Mouse (Mus musculus): ENCODE measurements at regions not wholly inside any gene's neighbourhood (a gene's known extent, or its start where the extent isn't known, plus 50 kb on each side); places are given as distances from the start of the nearest gene placed in this dataset.

DNA sequence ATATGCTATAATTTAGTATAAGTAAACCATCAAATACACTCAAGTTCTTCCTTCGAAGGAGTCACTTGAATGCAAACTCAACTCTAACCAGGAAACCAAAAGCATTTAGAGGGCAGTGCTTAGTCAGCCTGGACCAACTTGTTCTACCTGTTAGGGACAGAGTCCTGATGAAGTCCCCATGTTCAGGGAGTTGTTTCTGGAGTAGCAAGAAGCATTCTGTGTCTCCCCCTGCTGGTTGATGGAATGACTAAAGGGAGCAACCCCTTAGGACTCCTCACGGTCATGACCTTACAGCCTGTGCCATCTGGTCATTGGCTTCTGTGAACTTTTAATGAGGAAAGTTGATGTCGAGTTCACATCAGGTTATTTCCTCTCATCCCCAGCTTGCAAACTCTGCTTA lies 349.6 kb upstream of the Satb1 start:
- Histone ChIP-seq H3K27ac (no peak overlapping the region), H3K4me3 (no peak overlapping the region), H3K4me2 (no peak overlapping the region), H3K27me3 (replicated peaks) (no peaks in the 10 kb centered on the region), H3K36me3 (replicated peaks) (no peaks in the 10 kb centered on the region), H3K9ac (no peak overlapping the region), H3K9me3 (no peaks in the 10 kb centered on the region), H3K4me1 (no peaks in the 10 kb centered on the region)
- ATAC-seq (replicated peaks) = no peak
- WGBS = 45% methylated on average over 3 of the region's 3 CpGs

DNA sequence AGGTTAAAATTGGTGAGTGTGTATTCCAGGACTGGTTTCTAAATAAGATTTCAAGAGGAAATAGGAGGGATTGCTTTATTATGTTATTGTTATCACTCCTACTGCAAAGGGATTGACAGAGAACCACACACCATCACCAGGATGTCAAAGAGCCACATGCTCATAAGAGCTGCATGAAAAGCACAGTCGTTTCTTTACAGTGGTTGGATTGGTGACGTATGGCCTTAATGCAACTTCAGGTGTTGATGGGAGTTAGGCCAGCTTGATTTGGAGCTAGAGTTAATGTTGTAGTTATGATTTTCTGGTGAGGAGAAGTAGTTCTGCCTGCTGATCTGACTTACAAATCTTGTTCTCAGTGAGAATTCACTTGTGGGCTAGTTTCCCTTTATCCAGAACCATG lies 344.9 kb upstream of the Satb1 start:
- 89% methylated on average over 2 of the region's 2 CpGs for WGBS
- ATAC-seq (replicated peaks) = no peak

DNA sequence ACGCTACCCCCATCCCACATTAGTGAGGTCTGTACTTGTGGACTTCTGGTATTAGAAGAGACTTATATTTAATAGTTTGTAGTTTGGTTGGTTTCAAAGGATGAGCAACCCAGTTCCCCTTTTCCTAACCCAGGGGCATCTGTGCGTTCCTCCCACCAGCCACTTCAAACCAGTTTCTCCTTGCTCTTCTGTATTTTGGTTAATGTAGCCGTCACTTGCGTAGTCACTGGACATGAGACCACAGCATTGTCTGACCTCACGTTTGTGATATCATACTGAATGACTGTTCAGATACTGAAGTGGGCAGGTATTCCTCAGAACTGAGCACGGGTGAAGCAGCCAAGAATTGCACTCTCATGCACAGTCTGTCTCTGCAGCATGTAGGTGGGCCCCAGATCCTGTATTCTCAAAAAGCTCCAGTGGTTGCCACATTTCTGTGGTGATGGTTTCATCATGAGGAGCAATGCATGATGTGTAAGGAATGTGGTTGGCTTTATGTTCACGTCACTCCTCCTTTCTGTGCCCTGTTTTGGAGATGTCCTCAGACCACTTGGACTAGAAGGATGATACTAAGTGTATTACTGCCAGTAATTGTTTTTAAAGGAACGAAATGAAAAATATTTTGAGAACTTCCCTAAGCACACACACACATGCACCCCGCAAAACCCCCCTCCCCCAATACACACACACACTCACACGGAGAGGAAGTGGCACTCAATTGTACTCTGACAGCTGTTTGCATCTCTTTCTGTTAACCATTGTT lies 335.2 kb upstream of the Satb1 start:
- no peaks in the 10 kb centered on the region for H3K4me1 ChIP-seq
- no peaks in the 10 kb centered on the region for H3K36me3 ChIP-seq (replicated peaks)
- H3K4me2 ChIP-seq = no peak overlapping the region
- WGBS = 91% methylated on average over 10 of the region's 10 CpGs
- H3K9me3 ChIP-seq = no peaks in the 10 kb centered on the region
- no peak overlapping the region for H3K9ac ChIP-seq
- no peak overlapping the region for H3K4me3 ChIP-seq
- H3K27ac ChIP-seq = no peak overlapping the region
- no peaks in the 10 kb centered on the region for H3K27me3 ChIP-seq (replicated peaks)
- no peak for ATAC-seq (replicated peaks)

More for the DNA sequence above, 344.9 kb upstream of the Satb1 start:
- no peak overlapping the region for H3K4me3 ChIP-seq
- H3K36me3 ChIP-seq (replicated peaks) = no peaks in the 10 kb centered on the region
- no peak overlapping the region for H3K27ac ChIP-seq
- H3K9me3 ChIP-seq = no peaks in the 10 kb centered on the region
- no peaks in the 10 kb centered on the region for H3K4me1 ChIP-seq
- H3K9ac ChIP-seq = no peak overlapping the region
- no peak overlapping the region for H3K4me2 ChIP-seq
- H3K27me3 ChIP-seq (replicated peaks) = no peaks in the 10 kb centered on the region

DNA sequence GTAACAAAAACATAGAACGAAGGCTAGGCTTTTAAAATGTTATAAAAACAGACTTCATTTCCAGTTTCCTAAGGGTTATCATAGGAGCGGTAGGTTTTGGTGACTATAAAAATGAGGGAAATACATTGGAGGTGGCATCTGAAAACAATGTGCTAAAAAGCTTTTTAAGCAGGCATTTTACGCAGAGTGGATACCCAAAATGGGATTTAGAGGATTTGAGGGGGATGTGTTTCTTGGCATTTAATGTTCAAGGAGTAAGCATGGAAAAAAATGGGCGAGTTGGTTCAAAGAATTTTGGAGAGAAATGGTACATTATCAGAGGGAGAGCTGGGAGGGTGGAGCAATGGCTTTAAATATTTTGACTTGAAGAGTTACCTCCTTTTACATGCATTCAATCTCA lies 334.6 kb upstream of the Satb1 start:
- no peak overlapping the region for H3K9ac ChIP-seq
- no peak overlapping the region for H3K4me2 ChIP-seq
- H3K36me3 ChIP-seq (replicated peaks) = no peaks in the 10 kb centered on the region
- no peaks in the 10 kb centered on the region for H3K27me3 ChIP-seq (replicated peaks)
- no peak overlapping the region for H3K27ac ChIP-seq
- WGBS = 83% methylated on average over 4 of the region's 4 CpGs
- no peak overlapping the region for H3K4me3 ChIP-seq
- no peaks in the 10 kb centered on the region for H3K9me3 ChIP-seq
- H3K4me1 ChIP-seq = no peaks in the 10 kb centered on the region
- no peak for ATAC-seq (replicated peaks)

DNA sequence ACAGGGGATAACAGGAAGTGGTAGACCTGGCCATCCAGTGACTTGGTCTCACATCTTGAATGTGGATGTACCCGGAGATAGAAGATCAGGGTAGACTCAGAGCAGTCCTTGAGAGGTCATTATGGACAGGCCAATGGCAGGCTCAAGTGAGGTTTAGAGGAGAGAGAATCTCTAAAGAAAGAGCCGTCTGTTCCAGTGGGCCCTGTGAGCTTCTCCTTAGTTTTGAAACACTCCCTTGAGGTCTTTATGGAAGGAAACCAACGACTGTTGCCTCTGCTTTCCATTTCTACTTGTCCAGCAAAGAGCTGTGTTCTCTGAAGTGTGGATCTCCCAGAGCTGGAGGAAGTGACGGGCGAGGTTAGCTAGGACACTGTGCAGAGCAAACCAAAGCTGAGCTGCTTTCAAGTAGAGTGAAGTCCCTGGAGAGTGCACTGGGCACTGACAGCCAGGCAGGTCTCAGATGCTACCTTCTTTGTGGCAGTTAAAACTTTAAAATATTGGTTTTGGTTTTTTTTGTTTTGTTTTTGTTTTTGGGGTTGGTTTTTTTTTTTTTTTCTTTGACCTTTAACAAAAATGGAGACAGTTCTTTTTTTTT lies 332.9 kb upstream of the Satb1 start:
- WGBS = 79% methylated on average over 5 of the region's 5 CpGs
- H3K4me1 ChIP-seq = no peaks in the 10 kb centered on the region
- no peaks in the 10 kb centered on the region for H3K27me3 ChIP-seq (replicated peaks)
- H3K4me3 ChIP-seq = no peak overlapping the region
- no peaks in the 10 kb centered on the region for H3K9me3 ChIP-seq
- no peak overlapping the region for H3K27ac ChIP-seq
- no peak overlapping the region for H3K9ac ChIP-seq
- H3K36me3 ChIP-seq (replicated peaks) = no peaks in the 10 kb centered on the region
- H3K4me2 ChIP-seq = no peak overlapping the region
- no peak for ATAC-seq (replicated peaks)

DNA sequence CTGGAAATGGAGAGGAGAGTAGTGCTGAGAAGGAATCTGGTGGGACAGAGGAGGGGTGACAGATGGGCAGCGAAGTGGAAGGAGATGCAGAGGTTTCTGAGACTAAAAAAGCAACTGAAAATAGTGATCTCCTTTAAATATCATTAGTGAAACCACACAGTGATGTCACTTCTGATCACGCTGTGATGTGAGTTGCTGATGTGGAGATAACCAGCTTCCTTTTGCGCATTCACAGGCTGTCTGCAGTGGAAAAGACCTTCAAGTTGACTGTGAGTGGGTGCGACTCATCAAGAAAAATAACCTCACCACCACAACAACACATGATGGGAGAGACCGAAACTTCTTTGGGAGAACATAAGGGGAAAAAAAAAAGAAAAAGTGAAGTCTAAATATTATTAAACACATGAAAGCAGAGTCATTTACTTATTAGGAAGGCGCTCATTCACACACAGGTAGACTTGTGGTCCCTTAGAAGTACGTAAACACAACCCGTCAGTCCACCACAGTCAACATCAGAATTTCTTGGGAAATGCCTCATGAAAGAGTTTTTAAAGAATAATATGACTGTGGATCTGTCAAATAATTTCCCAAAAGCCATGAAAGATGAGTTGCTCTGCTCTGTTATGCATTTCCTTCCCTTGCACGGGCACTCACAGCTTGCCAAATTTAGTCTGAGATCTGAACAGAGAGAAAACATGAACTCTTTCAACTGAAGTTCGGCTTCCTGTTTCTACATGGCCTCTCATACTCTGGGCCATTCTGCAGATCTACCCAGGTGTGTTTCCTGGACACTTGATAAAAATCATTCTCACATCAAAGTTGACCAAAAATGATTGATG lies 329.7 kb upstream of the Satb1 start:
- Histone ChIP-seq H3K27ac (no peak overlapping the region), H3K9me3 (no peaks in the 10 kb centered on the region), H3K4me2 (no peak overlapping the region), H3K27me3 (replicated peaks) (no peaks in the 10 kb centered on the region), H3K36me3 (replicated peaks) (no peaks in the 10 kb centered on the region), H3K4me1 (no peaks in the 10 kb centered on the region), H3K9ac (no peak overlapping the region), H3K4me3 (no peak overlapping the region)
- 91% methylated on average over 10 of the region's 10 CpGs for WGBS
- ATAC-seq (replicated peaks) = no peak

DNA sequence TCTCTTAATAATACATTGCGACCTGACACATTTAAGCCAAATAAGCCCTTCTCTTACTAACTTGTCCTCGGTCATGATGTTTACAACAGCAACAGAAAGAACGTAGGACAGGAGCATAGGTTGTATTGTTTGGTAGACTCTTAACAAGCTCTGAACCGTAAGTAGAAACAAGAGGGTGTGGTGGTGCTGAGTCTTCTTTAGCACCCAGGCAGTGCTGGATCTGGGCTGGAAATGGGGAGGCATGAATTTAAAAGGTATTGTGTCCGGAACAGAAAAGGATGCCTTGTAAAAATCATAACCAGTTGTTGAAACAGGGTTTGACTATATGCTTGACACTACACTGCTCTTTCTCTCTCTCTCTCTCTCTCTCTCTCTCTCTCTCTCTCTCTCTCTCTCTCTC lies 317.4 kb upstream of the Satb1 start:
- Histone ChIP-seq H3K9me3 (no peaks in the 10 kb centered on the region), H3K4me2 (no peak overlapping the region), H3K27ac (no peak overlapping the region), H3K27me3 (replicated peaks) (no peaks in the 10 kb centered on the region), H3K9ac (no peak overlapping the region), H3K4me1 (no peaks in the 10 kb centered on the region), H3K4me3 (no peak overlapping the region), H3K36me3 (replicated peaks) (no peaks in the 10 kb centered on the region)
- 94% methylated on average over 5 of the region's 5 CpGs for WGBS
- ATAC-seq (replicated peaks) = no peak

DNA sequence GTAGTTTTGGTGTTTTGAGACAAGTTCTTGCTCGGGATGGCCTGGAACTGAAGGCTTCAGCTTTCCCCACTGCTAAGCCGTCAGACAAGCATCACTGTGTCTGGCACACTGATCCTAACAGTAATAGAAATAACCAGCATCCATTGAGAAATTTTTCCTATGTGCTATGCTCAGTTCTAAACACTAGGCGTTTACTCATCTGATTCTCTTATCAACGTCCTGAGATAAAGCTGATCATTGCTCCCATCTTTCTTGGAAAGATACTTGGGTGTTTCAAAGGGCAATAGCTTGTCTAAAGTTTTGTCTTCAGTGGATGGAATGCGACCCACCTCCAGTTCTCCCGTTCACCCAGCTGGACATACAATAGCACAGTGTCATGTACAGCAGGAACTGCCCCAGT lies 316.7 kb upstream of the Satb1 start:
- ATAC-seq (replicated peaks) = no peak
- Histone ChIP-seq H3K27me3 (replicated peaks) (no peaks in the 10 kb centered on the region), H3K4me1 (no peaks in the 10 kb centered on the region), H3K9me3 (no peaks in the 10 kb centered on the region), H3K9ac (no peak overlapping the region), H3K36me3 (replicated peaks) (no peaks in the 10 kb centered on the region), H3K4me3 (no peak overlapping the region), H3K27ac (no peak overlapping the region), H3K4me2 (no peak overlapping the region)
- 90% methylated on average over 6 of the region's 6 CpGs for WGBS

DNA sequence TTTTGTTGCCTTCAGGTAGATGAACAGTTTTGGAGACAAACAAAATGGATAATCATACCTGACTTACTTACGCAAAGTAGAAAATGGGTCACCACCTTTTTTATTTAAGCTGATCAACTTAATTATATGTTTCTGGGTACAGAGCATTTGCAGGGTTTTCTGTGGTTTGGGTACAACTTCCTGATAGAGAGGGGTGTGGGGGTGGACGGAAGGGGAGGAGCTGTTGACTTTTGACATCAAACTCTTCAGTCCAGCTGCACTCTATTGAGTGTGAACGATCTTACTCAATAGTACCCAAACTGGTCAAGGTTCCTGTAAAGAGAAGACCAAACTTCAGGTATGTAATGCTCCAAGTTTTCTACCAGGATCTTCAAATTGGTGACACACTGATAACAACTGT lies 316.0 kb upstream of the Satb1 start:
- Histone ChIP-seq H3K4me3 (no peak overlapping the region), H3K27ac (no peak overlapping the region), H3K4me2 (no peak overlapping the region), H3K36me3 (replicated peaks) (no peaks in the 10 kb centered on the region), H3K9me3 (no peaks in the 10 kb centered on the region), H3K27me3 (replicated peaks) (no peaks in the 10 kb centered on the region), H3K9ac (no peak overlapping the region), H3K4me1 (no peaks in the 10 kb centered on the region)
- ATAC-seq (replicated peaks) = no peak
- WGBS = 91% methylated on average over 3 of the region's 3 CpGs

DNA sequence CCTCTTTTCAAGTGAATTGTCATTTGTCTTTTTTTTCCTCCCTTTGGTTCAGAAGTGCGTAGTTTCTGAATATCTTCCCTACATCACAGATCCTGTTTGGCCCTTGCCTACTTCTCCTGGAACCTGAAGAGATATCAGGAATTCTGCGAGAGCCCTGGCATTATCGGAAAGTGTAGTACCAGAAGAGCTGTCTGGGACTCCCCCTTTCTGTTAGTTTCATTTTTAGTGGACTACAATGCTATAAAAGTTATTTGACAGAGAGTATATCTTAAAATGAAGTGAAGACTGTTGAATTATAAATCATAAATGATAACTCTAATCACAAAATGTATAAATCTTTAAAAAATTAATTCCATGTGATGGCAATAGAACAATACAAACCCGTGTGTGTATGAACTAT lies 270.8 kb upstream of the Satb1 start:
- Histone ChIP-seq H3K27ac (no peak overlapping the region), H3K36me3 (replicated peaks) (no peaks in the 10 kb centered on the region), H3K27me3 (replicated peaks) (no peaks in the 10 kb centered on the region), H3K4me1 (no peaks in the 10 kb centered on the region), H3K4me2 (no peak overlapping the region), H3K9me3 (no peaks in the 10 kb centered on the region), H3K9ac (no peak overlapping the region), H3K4me3 (no peak overlapping the region)
- no peak for ATAC-seq (replicated peaks)
- 90% methylated on average over 4 of the region's 4 CpGs for WGBS

DNA sequence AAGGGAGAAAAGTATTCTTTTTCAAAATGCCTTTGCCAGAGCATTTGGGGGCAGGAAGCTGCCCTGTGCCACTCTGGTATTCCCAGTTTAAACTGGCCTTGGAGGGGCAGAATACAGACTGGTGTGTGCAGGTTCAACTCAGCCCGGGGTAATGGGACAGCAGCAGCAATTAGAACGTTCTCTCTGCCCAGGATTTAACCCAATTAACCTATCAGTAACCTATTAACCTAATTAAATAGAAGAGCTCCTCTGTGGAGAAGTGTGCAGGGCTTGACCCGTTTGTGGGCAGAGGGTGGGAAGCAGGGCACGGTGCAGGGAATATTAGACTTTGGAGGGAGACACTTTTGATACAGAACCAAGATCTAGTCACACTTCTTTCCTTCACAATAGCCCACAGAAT lies 252.7 kb upstream of the Satb1 start:
- 69% methylated on average over 4 of the region's 4 CpGs for WGBS
- no peaks in the 10 kb centered on the region for H3K27me3 ChIP-seq (replicated peaks)
- no peak overlapping the region for H3K4me3 ChIP-seq
- H3K9ac ChIP-seq = no peak overlapping the region
- no peaks in the 10 kb centered on the region for H3K9me3 ChIP-seq
- H3K36me3 ChIP-seq (replicated peaks) = no peaks in the 10 kb centered on the region
- H3K27ac ChIP-seq = no peak overlapping the region
- ATAC-seq (replicated peaks) = no peak
- no peaks in the 10 kb centered on the region for H3K4me1 ChIP-seq
- H3K4me2 ChIP-seq = no peak overlapping the region

DNA sequence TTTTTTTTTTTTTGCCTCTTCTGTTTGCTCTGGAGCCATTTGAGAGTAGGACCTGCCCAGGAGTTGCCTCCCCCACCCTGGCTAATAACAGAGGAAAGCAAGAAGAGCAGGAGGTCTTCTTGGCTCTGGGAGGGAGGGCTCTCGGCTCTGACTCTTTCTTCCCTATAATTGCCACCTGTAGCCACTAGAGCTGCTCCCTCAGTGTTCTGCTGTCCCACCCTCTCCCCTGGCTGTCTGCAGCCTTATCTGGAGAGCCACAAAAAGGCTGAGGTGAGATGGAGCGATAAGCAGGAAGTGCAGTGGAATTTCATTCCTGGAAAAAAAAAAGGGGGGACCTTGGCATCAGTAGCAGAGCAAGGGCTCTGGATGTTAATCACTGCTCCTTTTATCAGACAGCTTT lies 251.4 kb upstream of the Satb1 start:
- H3K4me1 ChIP-seq = no peaks in the 10 kb centered on the region
- H3K9ac ChIP-seq = no peak overlapping the region
- H3K36me3 ChIP-seq (replicated peaks) = no peaks in the 10 kb centered on the region
- no peaks in the 10 kb centered on the region for H3K27me3 ChIP-seq (replicated peaks)
- no peak overlapping the region for H3K4me2 ChIP-seq
- no peak overlapping the region for H3K27ac ChIP-seq
- H3K4me3 ChIP-seq = no peak overlapping the region
- 65% methylated on average over 2 of the region's 2 CpGs for WGBS
- no peak for ATAC-seq (replicated peaks)
- H3K9me3 ChIP-seq = no peaks in the 10 kb centered on the region

Measured in midbrain, embryonic 15.5 days (tissue).